Mouse (Mus musculus): Measurements from ENCODE around the gene Terf2ip. TPM values are rescaled to one million over a fixed set of nuclear protein-coding genes. Genes with fewer than 3 reads are reported as not detected.

The Terf2ip gene
- 26.8 and 27.9 TPM in 2 replicates for polyA plus RNA-seq (2015; fragmentation: Nextera tagmentation; extraction: Ambion mirVana)

DNA sequence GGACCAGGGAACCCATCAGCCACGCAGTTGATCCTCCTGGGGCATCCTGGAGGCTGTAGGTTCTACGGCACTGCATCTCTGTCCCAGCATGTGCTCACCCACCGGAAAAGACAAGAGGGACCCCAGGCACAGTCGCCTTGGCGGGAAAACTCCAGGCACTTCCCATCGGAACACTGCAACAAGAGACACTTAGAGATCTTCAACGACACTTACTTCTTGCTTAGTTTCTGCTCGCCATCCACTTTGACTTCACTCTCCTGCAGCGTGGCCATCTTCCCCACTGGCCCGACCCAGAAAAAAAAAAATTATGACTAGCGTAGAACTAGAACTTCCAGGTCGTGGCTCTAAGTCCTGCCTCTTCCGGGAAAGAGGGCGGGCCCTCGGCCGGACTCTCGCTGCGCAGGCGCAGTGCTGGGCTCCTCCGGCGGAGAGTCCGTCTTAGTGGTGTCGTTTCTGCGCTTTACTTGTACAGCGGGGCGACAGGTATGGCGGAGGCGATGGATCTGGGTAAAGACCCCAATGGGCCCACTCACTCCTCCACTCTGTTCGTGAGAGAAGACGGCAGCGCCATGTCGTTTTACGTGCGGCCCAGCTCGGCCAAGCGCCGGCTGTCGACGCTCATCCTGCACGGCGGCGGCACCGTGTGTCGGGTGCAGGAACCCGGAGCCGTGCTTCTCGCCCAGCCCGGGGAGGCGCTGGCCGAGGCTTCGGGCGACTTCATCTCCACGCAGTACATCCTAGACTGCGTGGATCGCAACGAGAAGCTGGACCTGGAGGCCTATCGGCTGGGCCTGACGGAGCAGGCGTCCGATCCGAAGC, at the start of gene Terf2ip, which contains the start of gene Kars:
Gene Terf2ip, plus strand, starts transcription at position 402 of the 819 bp plus-strand sequence.
Gene Kars, minus strand, starts transcription at position 327 of the 819 bp plus-strand sequence.
- under 1% methylated on average over 61 of the region's 61 CpGs for WGBS
- Histone ChIP-seq H3K4me2 (replicated peaks; ENCODE audit: low read depth, low read length) (peak within 1 kb of the TSS; percentile 66), H3K36me3 (ENCODE audit: insufficient read depth, low read length) (0 out of 2 replicates have a peak, but pooled peaks cover 5% of the 10 kb centered on the region), H3K27ac (ENCODE audit: low read length) (peak within 1 kb of the TSS; percentile 84), H3K4me3 (ENCODE audit: low read length) (peak within 1 kb of the TSS; percentile 99), H3K9me3 (ENCODE audit: low read length) (no peaks in the 10 kb centered on the region), H3K27me3 (ENCODE audit: insufficient read depth, low read length) (no peaks in the 10 kb centered on the region), H3K4me1 (ENCODE audit: insufficient read depth, low read length) (peaks cover 16% of the 10 kb centered on the region), H3K9ac (replicated peaks; ENCODE audit: low read length) (peak within 1 kb of the TSS; percentile 92)
- peak; percentile 95 for ATAC-seq (ENCODE audit: low FRiP score, low TSS enrichment)

DNA sequence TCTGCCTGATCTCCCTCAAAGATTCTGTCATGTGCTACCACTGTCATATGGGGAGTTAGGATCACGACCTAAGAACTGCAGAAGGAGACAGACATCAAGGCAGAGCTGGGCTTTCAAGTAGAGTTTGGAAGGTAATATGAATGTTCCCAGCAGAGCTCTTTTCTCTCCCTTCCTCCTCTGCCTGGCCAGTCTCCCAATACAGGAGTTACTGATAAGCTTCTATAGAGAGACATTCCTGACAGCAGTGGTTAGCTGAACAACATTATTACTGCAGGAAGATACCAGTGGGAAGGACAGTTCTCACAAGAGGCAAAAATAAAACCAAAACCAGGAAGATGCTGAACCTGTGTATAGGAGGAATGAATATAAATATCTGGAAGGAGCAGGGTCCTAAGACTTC, 48.6 kb upstream of the Terf2ip start:
- no peak overlapping the region for H3K4me3 ChIP-seq (ENCODE audit: low read length)
- no peaks in the 10 kb centered on the region for H3K27me3 ChIP-seq (ENCODE audit: insufficient read depth, low read length)
- H3K9ac ChIP-seq (replicated peaks; ENCODE audit: low read length): no peak overlapping the region
- H3K4me1 ChIP-seq (ENCODE audit: insufficient read depth, low read length): no peaks in the 10 kb centered on the region
- H3K27ac ChIP-seq (ENCODE audit: low read length): no peak overlapping the region
- ATAC-seq (ENCODE audit: low FRiP score, low TSS enrichment): no peak
- H3K36me3 ChIP-seq (ENCODE audit: insufficient read depth, low read length): peaks cover 7% of the 10 kb centered on the region; the same call in 1 of the 2 replicates
- H3K9me3 ChIP-seq (ENCODE audit: low read length): no peaks in the 10 kb centered on the region
- H3K4me2 ChIP-seq (replicated peaks; ENCODE audit: low read depth, low read length): no peak overlapping the region
- WGBS: 84% methylated on average over 1 of the region's 1 CpGs

GRCm38 (mm10) chr8:111963091-111963490, 48.1 kb upstream of the Terf2ip start:
- 80% methylated on average over 10 of the region's 10 CpGs for WGBS
- Histone ChIP-seq H3K27ac (ENCODE audit: low read length) (no peak overlapping the region), H3K4me1 (ENCODE audit: insufficient read depth, low read length) (no peaks in the 10 kb centered on the region), H3K9ac (replicated peaks; ENCODE audit: low read length) (no peak overlapping the region), H3K36me3 (ENCODE audit: insufficient read depth, low read length) (peaks cover 4% of the 10 kb centered on the region; the same call in 1 of the 2 replicates), H3K4me3 (ENCODE audit: low read length) (no peak overlapping the region), H3K4me2 (replicated peaks; ENCODE audit: low read depth, low read length) (no peak overlapping the region), H3K27me3 (ENCODE audit: insufficient read depth, low read length) (no peaks in the 10 kb centered on the region), H3K9me3 (ENCODE audit: low read length) (no peaks in the 10 kb centered on the region)
- no peak for ATAC-seq (ENCODE audit: low FRiP score, low TSS enrichment)

- H3K27me3 ChIP-seq (ENCODE audit: insufficient read depth, low read length): no peaks in the 10 kb centered on the region
- H3K4me1 ChIP-seq (ENCODE audit: insufficient read depth, low read length): no peaks in the 10 kb centered on the region
- no peak overlapping the region for H3K4me2 ChIP-seq (replicated peaks; ENCODE audit: low read depth, low read length)
- H3K27ac ChIP-seq (ENCODE audit: low read length): no peak overlapping the region
- no peak for ATAC-seq (ENCODE audit: low FRiP score, low TSS enrichment)
- no peak overlapping the region for H3K4me3 ChIP-seq (ENCODE audit: low read length)
- no peaks in the 10 kb centered on the region for H3K9me3 ChIP-seq (ENCODE audit: low read length)
- no peak overlapping the region for H3K9ac ChIP-seq (replicated peaks; ENCODE audit: low read length)
- 87% methylated on average over 4 of the region's 4 CpGs for WGBS
- H3K36me3 ChIP-seq (ENCODE audit: insufficient read depth, low read length): no peaks in the 10 kb centered on the region; the same call in 1 of the 2 replicates
Measured at GRCm38 (mm10) chr8:111963546-111963945, 47.7 kb upstream of the Terf2ip start.

GRCm38 (mm10) chr8:111964351-111964750, 46.8 kb upstream of the Terf2ip start:
- Histone ChIP-seq H3K4me1 (ENCODE audit: insufficient read depth, low read length) (no peaks in the 10 kb centered on the region), H3K9ac (replicated peaks; ENCODE audit: low read length) (no peak overlapping the region), H3K27me3 (ENCODE audit: insufficient read depth, low read length) (no peaks in the 10 kb centered on the region), H3K27ac (ENCODE audit: low read length) (no peak overlapping the region), H3K9me3 (ENCODE audit: low read length) (no peaks in the 10 kb centered on the region), H3K4me3 (ENCODE audit: low read length) (no peak overlapping the region), H3K36me3 (ENCODE audit: insufficient read depth, low read length) (no peaks in the 10 kb centered on the region), H3K4me2 (replicated peaks; ENCODE audit: low read depth, low read length) (no peak overlapping the region)
- no peak for ATAC-seq (ENCODE audit: low FRiP score, low TSS enrichment)
- WGBS: 52% methylated on average over 5 of the region's 5 CpGs

DNA sequence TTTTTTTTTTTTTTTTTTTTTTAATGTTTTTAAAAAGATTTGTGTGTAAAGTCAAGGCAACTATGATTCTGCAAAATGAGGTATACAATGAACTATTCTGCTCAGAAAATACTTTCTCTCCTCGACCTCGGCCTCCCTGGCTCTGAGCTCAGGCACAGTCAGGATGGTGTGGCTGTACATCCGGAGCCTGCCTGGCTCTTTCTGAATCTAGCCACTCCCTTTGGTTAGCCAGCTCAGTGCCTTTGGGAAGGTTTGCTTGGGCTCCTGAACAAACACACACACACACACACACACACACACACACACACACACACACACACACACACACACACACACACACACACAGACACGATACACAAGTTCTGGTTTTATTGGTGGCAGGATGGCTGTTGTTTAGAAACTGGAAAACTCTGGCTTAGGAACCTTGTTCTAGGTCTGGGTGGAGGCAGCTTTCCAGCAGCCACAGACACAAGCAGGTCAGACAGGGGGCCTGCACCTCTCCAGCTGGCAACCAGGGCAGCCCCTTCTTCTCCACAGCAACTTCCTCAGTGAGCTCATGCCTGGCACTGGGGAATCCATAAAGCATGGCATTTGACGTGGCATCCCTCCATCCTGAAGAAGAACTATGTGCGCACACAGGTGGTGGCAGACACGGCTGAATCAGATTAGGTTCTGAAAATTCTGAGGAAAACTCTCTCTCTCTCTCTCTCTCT, 46.2 kb upstream of the Terf2ip start:
- Histone ChIP-seq H3K9me3 (ENCODE audit: low read length) (no peaks in the 10 kb centered on the region), H3K4me1 (ENCODE audit: insufficient read depth, low read length) (no peaks in the 10 kb centered on the region), H3K27me3 (ENCODE audit: insufficient read depth, low read length) (no peaks in the 10 kb centered on the region), H3K4me2 (replicated peaks; ENCODE audit: low read depth, low read length) (no peak overlapping the region), H3K4me3 (ENCODE audit: low read length) (no peak overlapping the region), H3K27ac (ENCODE audit: low read length) (no peak overlapping the region), H3K9ac (replicated peaks; ENCODE audit: low read length) (no peak overlapping the region), H3K36me3 (ENCODE audit: insufficient read depth, low read length) (no peaks in the 10 kb centered on the region)
- no peak for ATAC-seq (ENCODE audit: low FRiP score, low TSS enrichment)
- 74% methylated on average over 7 of the region's 7 CpGs for WGBS

DNA sequence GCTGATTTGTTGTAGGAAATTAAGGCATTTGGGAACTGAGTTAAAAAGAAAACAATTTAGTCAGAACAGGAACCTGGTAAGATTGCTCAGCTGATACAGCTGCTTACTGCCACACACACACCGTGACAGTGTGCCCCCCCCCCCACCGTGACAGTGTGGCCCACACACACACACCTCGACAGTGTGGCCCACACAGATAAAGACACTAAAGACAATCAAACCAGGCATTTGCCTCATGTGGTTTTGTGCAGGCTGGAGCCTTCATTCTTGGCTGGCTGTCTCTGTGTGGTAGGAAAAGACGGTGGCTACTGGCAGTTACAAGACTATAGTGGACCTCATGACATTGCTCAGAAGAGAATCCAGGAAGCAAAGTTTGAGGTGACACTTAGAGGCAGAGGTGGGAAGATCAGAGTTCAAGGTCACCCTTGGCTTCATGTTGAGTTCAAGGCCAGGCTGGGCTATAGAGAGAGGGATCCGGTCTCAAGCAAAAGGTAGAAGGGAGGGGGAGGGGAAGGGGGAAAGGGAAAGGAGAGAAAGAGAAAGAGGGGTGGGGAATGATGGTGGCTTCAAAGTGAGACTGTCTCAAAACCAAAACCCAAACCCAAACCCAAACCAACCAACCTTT, 43.8 kb upstream of the Terf2ip start:
- Histone ChIP-seq H3K4me1 (ENCODE audit: insufficient read depth, low read length) (no peaks in the 10 kb centered on the region), H3K36me3 (ENCODE audit: insufficient read depth, low read length) (no peaks in the 10 kb centered on the region), H3K9me3 (ENCODE audit: low read length) (no peaks in the 10 kb centered on the region), H3K9ac (replicated peaks; ENCODE audit: low read length) (no peak overlapping the region), H3K27ac (ENCODE audit: low read length) (no peak overlapping the region), H3K27me3 (ENCODE audit: insufficient read depth, low read length) (no peaks in the 10 kb centered on the region), H3K4me3 (ENCODE audit: low read length) (no peak overlapping the region), H3K4me2 (replicated peaks; ENCODE audit: low read depth, low read length) (no peak overlapping the region)
- no peak for ATAC-seq (ENCODE audit: low FRiP score, low TSS enrichment)
- 83% methylated on average over 5 of the region's 5 CpGs for WGBS

DNA sequence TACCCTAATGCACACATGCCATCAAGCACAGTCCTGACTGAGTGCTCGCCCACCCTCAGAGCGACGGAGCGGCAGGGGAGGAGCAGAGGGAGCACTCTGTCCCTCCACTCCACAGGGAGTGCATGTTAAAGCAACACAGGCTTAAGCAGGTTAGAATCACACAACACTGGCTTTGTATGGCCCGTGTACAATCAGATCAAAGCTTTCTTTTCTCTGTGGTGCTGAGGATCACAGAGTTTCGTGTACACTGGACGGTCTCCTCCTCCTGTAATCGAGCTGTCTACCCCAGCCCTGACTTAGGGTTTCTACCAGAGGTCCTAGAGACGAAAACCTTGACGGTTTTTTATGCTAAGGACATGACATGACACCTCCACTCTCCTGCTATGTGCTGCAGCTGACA, 42.7 kb upstream of the Terf2ip start:
- no peaks in the 10 kb centered on the region for H3K9me3 ChIP-seq (ENCODE audit: low read length)
- H3K9ac ChIP-seq (replicated peaks; ENCODE audit: low read length): no peak overlapping the region
- no peak overlapping the region for H3K27ac ChIP-seq (ENCODE audit: low read length)
- H3K4me2 ChIP-seq (replicated peaks; ENCODE audit: low read depth, low read length): no peak overlapping the region
- H3K4me3 ChIP-seq (ENCODE audit: low read length): no peak overlapping the region
- no peak for ATAC-seq (ENCODE audit: low FRiP score, low TSS enrichment)
- no peaks in the 10 kb centered on the region for H3K27me3 ChIP-seq (ENCODE audit: insufficient read depth, low read length)
- 83% methylated on average over 10 of the region's 10 CpGs for WGBS
- no peaks in the 10 kb centered on the region for H3K4me1 ChIP-seq (ENCODE audit: insufficient read depth, low read length)
- H3K36me3 ChIP-seq (ENCODE audit: insufficient read depth, low read length): peaks cover 5% of the 10 kb centered on the region; the same call in 1 of the 2 replicates

DNA sequence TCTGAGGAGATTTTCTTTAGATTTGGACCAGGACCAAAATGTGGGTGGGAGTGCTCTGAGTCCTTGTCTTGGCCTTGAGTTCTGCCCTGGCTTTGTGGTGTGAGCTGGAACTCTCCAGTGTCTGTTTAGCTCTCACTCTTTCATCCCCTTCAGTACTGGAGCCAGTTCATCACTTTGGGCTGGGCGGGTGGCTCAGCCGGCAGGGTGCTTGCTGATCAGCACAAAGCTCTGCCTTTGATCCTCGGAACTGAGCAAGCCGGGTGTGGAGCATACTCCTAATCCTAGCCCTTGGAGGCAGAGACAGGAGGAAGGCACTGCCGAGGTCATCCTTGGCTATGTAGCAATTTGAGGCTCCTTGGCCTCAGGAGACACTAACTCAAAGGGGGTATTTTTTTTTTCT, 42.2 kb upstream of the Terf2ip start:
- H3K27me3 ChIP-seq (ENCODE audit: insufficient read depth, low read length): no peaks in the 10 kb centered on the region
- no peaks in the 10 kb centered on the region; the same call in 1 of the 2 replicates for H3K9me3 ChIP-seq (ENCODE audit: low read length)
- no peak overlapping the region for H3K4me3 ChIP-seq (ENCODE audit: low read length)
- H3K4me1 ChIP-seq (ENCODE audit: insufficient read depth, low read length): no peaks in the 10 kb centered on the region
- H3K9ac ChIP-seq (replicated peaks; ENCODE audit: low read length): no peak overlapping the region
- no peak overlapping the region for H3K27ac ChIP-seq (ENCODE audit: low read length)
- no peak overlapping the region for H3K4me2 ChIP-seq (replicated peaks; ENCODE audit: low read depth, low read length)
- no peak for ATAC-seq (ENCODE audit: low FRiP score, low TSS enrichment)
- H3K36me3 ChIP-seq (ENCODE audit: insufficient read depth, low read length): peaks cover 9% of the 10 kb centered on the region
- WGBS: 45% methylated on average over 5 of the region's 5 CpGs
